Mouse (Mus musculus): ENCODE measurements around the gene Capn12. TPM values are rescaled to one million over a fixed set of nuclear protein-coding genes. Genes with fewer than 3 reads are reported as not detected.

Gene Capn12
- polyA plus RNA-seq, 1 experiment: 1.2 TPM

DNA sequence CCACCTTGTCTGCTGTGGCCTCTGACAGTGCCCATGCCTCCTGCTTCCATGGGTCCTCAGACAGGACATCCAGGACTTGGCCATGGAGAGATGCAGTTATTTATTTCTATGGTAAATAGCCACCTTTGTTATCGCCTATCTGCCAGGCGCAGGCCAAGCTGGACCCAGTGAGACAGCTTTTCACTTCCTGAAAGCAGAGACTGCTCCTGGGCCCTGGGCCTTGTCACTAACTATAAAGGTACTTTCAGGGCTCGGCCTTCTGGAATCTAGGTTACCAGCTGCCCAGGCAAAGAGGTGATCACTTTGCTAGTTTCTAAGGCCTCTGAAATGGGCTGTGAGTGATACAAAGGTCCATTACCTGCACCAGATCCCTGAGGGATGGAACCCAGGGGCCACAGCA lies 43.6 kb downstream of the Capn12 start:
- TF ChIP-seq CTCF (IDR thresholded peaks at IDR 0.05; ENCODE audit: extremely low read depth, insufficient read depth, low read length): no peak
- no peak for TF ChIP-seq POLR2A (IDR thresholded peaks at IDR 0.05; ENCODE audit: extremely low read depth, insufficient read depth, low read length)
- H3K27ac ChIP-seq (ENCODE audit: insufficient read depth, low read length): peak overlapping the region; percentile 93
- H3K4me3 ChIP-seq (ENCODE audit: insufficient read depth, low read length): no peak overlapping the region
- H3K4me1 ChIP-seq (ENCODE audit: control insufficient read depth, insufficient read depth, low read length): peaks cover 44% of the 10 kb centered on the region

GRCm38 (mm10) chr7:28925317-28925716 lies 44.1 kb downstream of the Capn12 start:
- H3K4me3 ChIP-seq (ENCODE audit: insufficient read depth, low read length): no peak overlapping the region
- peaks cover 40% of the 10 kb centered on the region for H3K4me1 ChIP-seq (ENCODE audit: control insufficient read depth, insufficient read depth, low read length)
- peak overlapping the region; percentile 93 for H3K27ac ChIP-seq (ENCODE audit: insufficient read depth, low read length)
- TF ChIP-seq CTCF (IDR thresholded peaks at IDR 0.05; ENCODE audit: extremely low read depth, insufficient read depth, low read length): no peak

DNA sequence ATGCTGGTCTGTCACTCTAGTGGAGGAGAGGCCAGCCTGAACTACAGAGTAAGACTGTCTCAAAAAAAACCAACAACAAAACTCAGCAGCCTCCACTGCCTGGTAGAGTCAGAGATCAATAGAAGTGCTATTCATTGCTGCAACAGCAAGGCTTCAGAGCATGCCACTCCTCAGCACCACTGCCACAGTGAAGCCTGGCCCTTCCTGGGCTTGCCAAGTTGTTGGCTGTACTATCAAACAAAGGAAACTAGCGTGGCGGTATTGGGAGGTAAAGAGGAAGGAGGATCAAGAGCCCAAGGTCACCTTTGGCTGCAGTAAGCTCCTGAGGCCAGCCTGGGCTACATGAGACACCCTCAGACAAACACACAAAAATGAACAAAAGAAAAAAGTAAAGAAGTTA lies 45.0 kb downstream of the Capn12 start:
- H3K27ac ChIP-seq (ENCODE audit: insufficient read depth, low read length): 0 out of 2 replicates have a peak overlapping the region, but pooled peaks have one; percentile 33
- peaks cover 42% of the 10 kb centered on the region for H3K4me1 ChIP-seq (ENCODE audit: control insufficient read depth, insufficient read depth, low read length)
- TF ChIP-seq CTCF (IDR thresholded peaks at IDR 0.05; ENCODE audit: extremely low read depth, insufficient read depth, low read length) (no peak), POLR2A (IDR thresholded peaks at IDR 0.05; ENCODE audit: extremely low read depth, insufficient read depth, low read length) (no peak)
- H3K4me3 ChIP-seq (ENCODE audit: insufficient read depth, low read length): no peak overlapping the region

DNA sequence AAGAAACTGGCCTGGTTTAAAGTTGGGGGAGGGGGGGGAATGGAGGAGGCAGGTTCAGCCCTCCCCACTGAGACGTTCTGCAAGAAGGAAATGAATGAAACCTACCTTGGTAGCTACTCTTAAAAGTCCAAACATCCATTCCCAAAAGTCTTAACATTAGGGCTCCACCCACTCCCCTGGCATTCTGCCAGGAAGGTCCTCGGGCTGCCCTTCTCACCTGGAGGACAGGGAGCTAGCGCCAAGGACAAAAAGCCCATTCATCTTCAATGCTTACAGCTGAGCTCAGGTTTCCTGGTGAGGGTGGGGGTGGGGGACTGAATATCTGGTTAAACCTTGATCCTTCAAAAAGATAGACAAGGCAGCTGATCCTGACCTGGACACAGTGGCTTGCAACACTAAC lies 48.2 kb downstream of the Capn12 start:
- H3K4me1 ChIP-seq (ENCODE audit: control insufficient read depth, insufficient read depth, low read length): peaks cover 25% of the 10 kb centered on the region
- H3K4me3 ChIP-seq (ENCODE audit: insufficient read depth, low read length): no peak overlapping the region
- TF ChIP-seq CTCF (IDR thresholded peaks at IDR 0.05; ENCODE audit: extremely low read depth, insufficient read depth, low read length): no peak
- no peak for TF ChIP-seq POLR2A (IDR thresholded peaks at IDR 0.05; ENCODE audit: extremely low read depth, insufficient read depth, low read length)
- no peak overlapping the region for H3K27ac ChIP-seq (ENCODE audit: insufficient read depth, low read length)

DNA sequence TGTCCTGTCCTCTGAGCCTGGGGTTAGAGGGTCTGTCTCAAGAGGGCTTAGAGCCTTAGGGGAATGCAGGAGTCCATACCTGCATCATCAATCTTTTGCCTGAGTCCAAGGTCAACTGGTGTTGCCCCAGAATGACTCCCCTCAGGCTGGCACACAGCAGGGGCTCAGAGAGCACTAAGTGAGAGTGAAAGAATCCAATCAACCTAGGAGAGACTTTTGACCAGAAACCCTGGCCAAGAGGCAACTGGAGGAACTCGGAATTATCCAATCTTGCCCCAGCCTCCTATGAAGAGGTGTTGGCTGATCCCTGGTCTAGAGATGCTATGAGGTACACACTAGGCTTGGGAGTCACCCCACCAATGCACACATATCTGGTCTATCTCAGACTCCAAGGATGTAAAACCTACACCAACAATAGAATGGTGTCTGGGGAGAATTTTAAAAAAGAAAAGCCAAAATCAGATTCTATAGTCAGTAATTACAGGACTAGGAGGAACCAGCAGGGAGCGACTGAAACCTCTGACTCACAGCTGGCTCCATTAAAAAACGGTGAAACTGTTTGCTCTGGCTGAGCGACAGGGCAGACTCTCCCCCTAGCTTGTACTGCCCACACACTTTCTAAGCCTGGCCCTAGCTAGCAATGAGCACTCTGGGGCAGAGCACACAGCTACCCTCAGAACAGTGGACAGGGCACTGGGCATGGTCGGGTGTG lies 49.3 kb downstream of the Capn12 start:
- peak overlapping the region; percentile 27 for H3K27ac ChIP-seq (ENCODE audit: insufficient read depth, low read length)

DNA sequence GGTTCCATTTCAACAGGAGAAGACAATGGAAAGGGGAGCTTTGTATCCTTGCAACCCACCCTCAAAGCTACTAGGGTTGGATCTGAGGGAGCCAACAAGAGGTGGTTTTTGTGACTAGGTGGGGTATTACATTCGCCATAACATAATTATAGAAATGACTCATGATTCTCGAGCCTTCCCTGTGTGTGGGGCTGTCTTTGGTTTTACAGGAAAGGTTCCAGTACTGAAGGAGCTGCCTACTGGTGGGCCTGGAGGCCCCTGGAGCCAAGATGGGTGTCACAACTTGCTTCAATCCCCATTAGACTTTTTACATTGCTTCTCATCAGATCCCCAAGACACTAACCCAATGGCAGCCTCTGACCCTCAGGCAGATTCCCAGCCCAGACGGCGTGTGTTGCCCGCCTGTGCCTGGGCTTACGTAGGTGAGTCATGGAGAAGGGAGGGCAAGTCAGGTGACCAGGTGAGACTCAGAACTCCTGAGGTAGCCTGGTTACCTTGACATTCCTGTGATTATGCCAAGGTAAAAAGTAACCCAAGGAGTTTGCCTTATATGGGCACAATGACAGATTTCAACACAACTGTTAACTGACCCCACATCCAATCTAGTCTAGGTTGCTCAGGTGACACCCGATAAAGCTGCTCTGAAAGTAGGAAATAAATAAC lies 49.9 kb downstream of the Capn12 start:
- Histone ChIP-seq H3K27ac (ENCODE audit: insufficient read depth, low read length) (peak overlapping the region; percentile 27), H3K4me1 (ENCODE audit: control insufficient read depth, insufficient read depth, low read length) (peaks cover 14% of the 10 kb centered on the region), H3K4me3 (ENCODE audit: insufficient read depth, low read length) (no peak overlapping the region)
- TF ChIP-seq CTCF (IDR thresholded peaks at IDR 0.05; ENCODE audit: extremely low read depth, insufficient read depth, low read length): no peak
- TF ChIP-seq POLR2A (IDR thresholded peaks at IDR 0.05; ENCODE audit: extremely low read depth, insufficient read depth, low read length): no peak

More for the DNA sequence above, 49.3 kb downstream of the Capn12 start:
- H3K4me3 ChIP-seq (ENCODE audit: insufficient read depth, low read length): no peak overlapping the region
- H3K4me1 ChIP-seq (ENCODE audit: control insufficient read depth, insufficient read depth, low read length): peaks cover 16% of the 10 kb centered on the region
- TF ChIP-seq CTCF (IDR thresholded peaks at IDR 0.05; ENCODE audit: extremely low read depth, insufficient read depth, low read length) (no peak), POLR2A (IDR thresholded peaks at IDR 0.05; ENCODE audit: extremely low read depth, insufficient read depth, low read length) (no peak)

DNA sequence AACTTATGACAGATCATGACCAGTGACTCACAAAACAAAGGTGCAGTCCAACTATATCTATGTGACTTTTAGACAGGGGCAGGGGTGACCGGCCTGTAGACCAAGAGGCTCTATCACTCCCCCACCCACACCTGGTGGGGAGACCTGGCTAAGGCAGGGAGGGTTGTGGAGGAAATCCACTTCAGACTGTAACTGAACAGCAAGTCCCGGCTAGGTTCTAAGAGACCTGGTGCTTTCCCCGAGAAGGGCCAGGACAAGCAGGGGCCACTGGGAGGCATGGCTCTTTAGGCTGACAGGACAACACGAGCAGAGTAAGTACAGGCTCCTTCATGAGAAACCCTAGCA lies 50.4 kb downstream of the Capn12 start:
- no peak overlapping the region for H3K4me3 ChIP-seq (ENCODE audit: insufficient read depth, low read length)
- H3K27ac ChIP-seq (ENCODE audit: insufficient read depth, low read length): no peak overlapping the region
- peaks cover 18% of the 10 kb centered on the region for H3K4me1 ChIP-seq (ENCODE audit: control insufficient read depth, insufficient read depth, low read length)
- TF ChIP-seq POLR2A (IDR thresholded peaks at IDR 0.05; ENCODE audit: extremely low read depth, insufficient read depth, low read length): no peak
- no peak for TF ChIP-seq CTCF (IDR thresholded peaks at IDR 0.05; ENCODE audit: extremely low read depth, insufficient read depth, low read length)

GRCm38 (mm10) chr7:28932421-28933041 lies 51.3 kb downstream of the Capn12 start:
- H3K27ac ChIP-seq (ENCODE audit: insufficient read depth, low read length): no peak overlapping the region
- TF ChIP-seq POLR2A (IDR thresholded peaks at IDR 0.05; ENCODE audit: extremely low read depth, insufficient read depth, low read length): no peak
- no peak for TF ChIP-seq CTCF (IDR thresholded peaks at IDR 0.05; ENCODE audit: extremely low read depth, insufficient read depth, low read length)
- H3K4me3 ChIP-seq (ENCODE audit: insufficient read depth, low read length): no peak overlapping the region
- H3K4me1 ChIP-seq (ENCODE audit: control insufficient read depth, insufficient read depth, low read length): peaks cover 21% of the 10 kb centered on the region

DNA sequence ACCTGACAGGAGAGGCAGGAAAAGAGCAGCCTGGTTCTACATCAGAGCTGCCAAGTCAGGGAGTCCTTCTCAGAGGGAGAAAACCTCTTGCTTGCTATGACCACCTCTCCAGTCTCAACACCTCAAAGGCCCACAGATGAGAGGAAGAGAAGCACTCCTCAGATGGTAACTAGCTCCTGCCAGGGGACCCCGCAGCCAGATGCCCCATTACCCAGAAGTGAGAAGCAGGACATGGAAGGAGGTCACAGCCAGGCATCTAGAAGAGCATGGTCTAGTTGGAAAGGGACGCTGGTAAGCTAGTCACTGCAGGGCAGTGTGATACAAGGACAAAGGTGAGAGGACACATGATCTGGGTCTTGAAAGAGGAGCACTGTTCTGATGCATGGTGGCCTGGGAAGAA lies 52.6 kb downstream of the Capn12 start:
- Histone ChIP-seq H3K27ac (ENCODE audit: insufficient read depth, low read length) (no peak overlapping the region), H3K4me1 (ENCODE audit: control insufficient read depth, insufficient read depth, low read length) (peaks cover 21% of the 10 kb centered on the region), H3K4me3 (ENCODE audit: insufficient read depth, low read length) (no peak overlapping the region)
- TF ChIP-seq POLR2A (IDR thresholded peaks at IDR 0.05; ENCODE audit: extremely low read depth, insufficient read depth, low read length) (no peak), CTCF (IDR thresholded peaks at IDR 0.05; ENCODE audit: extremely low read depth, insufficient read depth, low read length) (no peak)

DNA sequence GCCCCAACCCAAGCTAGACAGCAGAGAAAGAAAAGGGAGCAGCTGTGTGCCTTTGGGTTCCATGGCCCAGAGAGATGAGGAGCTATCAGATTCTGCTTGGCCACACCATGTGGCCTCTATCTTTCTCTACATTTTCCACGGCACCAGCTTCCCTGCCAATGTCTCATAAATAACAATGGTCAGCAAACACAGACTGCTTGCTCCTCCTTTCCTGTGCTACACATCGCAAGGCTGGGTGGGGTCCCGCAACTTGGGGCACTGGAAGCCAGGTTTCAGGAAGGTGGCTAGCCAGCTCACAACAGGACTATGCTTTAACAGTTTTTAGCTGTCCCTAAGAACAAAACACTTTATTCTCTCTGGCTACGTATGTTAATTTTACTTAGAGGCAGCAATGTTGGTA lies 55.6 kb downstream of the Capn12 start:
- Histone ChIP-seq H3K27ac (ENCODE audit: insufficient read depth, low read length) (peak overlapping the region; percentile 55), H3K4me1 (ENCODE audit: control insufficient read depth, insufficient read depth, low read length) (peaks cover 23% of the 10 kb centered on the region), H3K4me3 (ENCODE audit: insufficient read depth, low read length) (no peak overlapping the region)
- TF ChIP-seq POLR2A (IDR thresholded peaks at IDR 0.05; ENCODE audit: extremely low read depth, insufficient read depth, low read length) (no peak), CTCF (IDR thresholded peaks at IDR 0.05; ENCODE audit: extremely low read depth, insufficient read depth, low read length) (no peak)

Measured in cortical plate, adult 2 months (tissue).